Mouse (Mus musculus) MEL (cell line): ENCODE measurements around the gene Mdm1. TPM values are rescaled to one million over a fixed set of nuclear protein-coding genes. Genes with fewer than 3 reads are reported as not detected.

Source experiments
- DNase-seq: peaks from one replicate; pipeline ENCODE4 v3.0.0; 2011; ENCODE audit warnings: low read depth, low spot score
- H3K27ac ChIP-seq: 2 replicates; pipeline ENCODE4 v1.5.1; 2012; ENCODE audit warnings: low read depth, mild to moderate bottlenecking, control low read depth, low read length, moderate library complexity; ENCODE audit not compliant: control insufficient read depth
- H3K27me3 ChIP-seq, 2 experiments: fragments of 150-350 bp in 1 of 2; sonication (generic) in 1 of 2; 2 replicates each; pipeline ENCODE4 v1.6.1; 2012; ENCODE audit warnings: low read length in 2 of 2, mild to moderate bottlenecking in 2 of 2, improper control_type of control experiment in 1 of 2, moderate library complexity in 1 of 2; ENCODE audit not compliant: insufficient read depth in 2 of 2, control insufficient read depth in 1 of 2
- H3K36me3 ChIP-seq, 2 experiments: 2 replicates each; pipeline ENCODE4 v1.6.1; 2012 to 2014; ENCODE audit warnings: low read length in 2 of 2, improper control_type of control experiment in 1 of 2, inconsistent platforms in 1 of 2, mild to moderate bottlenecking in 1 of 2; ENCODE audit not compliant: insufficient read depth in 2 of 2, control insufficient read depth in 1 of 2
- H3K4me1 ChIP-seq, 2 experiments: fragments of 150-350 bp in 1 of 2; sonication (generic) in 1 of 2; 2 replicates each; pipeline ENCODE4 v1.6.1; 2012; ENCODE audit warnings: low read length in 2 of 2, improper control_type of control experiment in 1 of 2, mild to moderate bottlenecking in 1 of 2; ENCODE audit not compliant: insufficient read depth in 2 of 2, control insufficient read depth in 1 of 2
- H3K4me3 ChIP-seq, 2 experiments: fragments of 150-350 bp in 1 of 2; sonication (generic) in 1 of 2; 2 replicates each; pipeline ENCODE4 v1.5.1; 2012; ENCODE audit warnings: low read depth in 2 of 2, low read length in 2 of 2, mild to moderate bottlenecking in 2 of 2, moderate library complexity in 2 of 2, control low read depth in 1 of 2, improper control_type of control experiment in 1 of 2; ENCODE audit not compliant: control insufficient read depth in 1 of 2, insufficient read depth in 1 of 2
- H3K79me2 ChIP-seq: 2 replicates; pipeline ENCODE4 v1.6.1; 2012; ENCODE audit warnings: mild to moderate bottlenecking, low read length, moderate library complexity; ENCODE audit not compliant: control insufficient read depth, poor library complexity, insufficient read depth
- H3K9ac ChIP-seq: 2 replicates; pipeline ENCODE4 v1.6.1; 2012; ENCODE audit warnings: low read depth, mild to moderate bottlenecking, control low read depth, low read length, moderate library complexity; ENCODE audit not compliant: control insufficient read depth, poor library complexity, severe bottlenecking
- H3K9me3 ChIP-seq: fragments of 150-350 bp; sonication (generic); replicated peaks from 2 replicates; pipeline ENCODE4 v1.6.1; 2012; ENCODE audit warnings: mild to moderate bottlenecking, low read length, improper control_type of control experiment, moderate library complexity; ENCODE audit not compliant: insufficient read depth
- BHLHE40 ChIP-seq: IDR thresholded peaks from 2 replicates; pipeline ENCODE4 v1.6.1; 2012; ENCODE audit warnings: low read depth, mild to moderate bottlenecking, inconsistent platforms, low read length, improper control_type of control experiment, borderline replicate concordance
- CTCF ChIP-seq, 3 experiments: IDR thresholded peaks in 2 of 3; conservative IDR thresholded peaks in 1 of 3; 2 replicates each; pipeline ENCODE4 v1.5.1; 2011 to 2012; ENCODE audit warnings: low read length in 3 of 3, low read depth in 2 of 3, mild to moderate bottlenecking in 2 of 3, improper control_type of control experiment in 1 of 3, inconsistent platforms in 1 of 3, mixed read lengths in 1 of 3, moderate library complexity in 1 of 3; ENCODE audit not compliant: control insufficient read depth in 1 of 3, insufficient read depth in 1 of 3, poor library complexity in 1 of 3, severe bottlenecking in 1 of 3
- E2F4 ChIP-seq: IDR thresholded peaks from 2 replicates; pipeline ENCODE4 v1.6.1; 2011; ENCODE audit warnings: low read depth, low read length, improper control_type of control experiment, borderline replicate concordance
- ELF1 ChIP-seq: IDR thresholded peaks from 2 replicates; pipeline ENCODE4 v1.6.1; 2014; ENCODE audit warnings: low read depth, mild to moderate bottlenecking, inconsistent platforms, low read length, improper control_type of control experiment, moderate library complexity
- EP300 ChIP-seq, 2 experiments: IDR thresholded peaks; 2 replicates each; pipeline ENCODE4 v1.6.1; 2011; ENCODE audit warnings: improper control_type of control experiment in 2 of 2, low read length in 2 of 2, low read depth in 1 of 2, mild to moderate bottlenecking in 1 of 2
- GATA1 ChIP-seq: IDR thresholded peaks from 2 replicates; pipeline ENCODE4 v1.6.1; 2011; ENCODE audit warnings: low read depth, low read length, improper control_type of control experiment
- KAT2A ChIP-seq: conservative IDR thresholded peaks from 2 replicates; pipeline ENCODE4 v1.6.1; 2012; ENCODE audit warnings: low read depth, low read length, improper control_type of control experiment, inconsistent platforms
- MYC ChIP-seq: IDR thresholded peaks from 2 replicates; pipeline ENCODE4 v1.6.1; 2011; ENCODE audit warnings: low read depth, mild to moderate bottlenecking, low read length, improper control_type of control experiment, moderate library complexity
- POLR2AphosphoS2 ChIP-seq: IDR thresholded peaks from 2 replicates; pipeline ENCODE4 v1.6.1; 2011; ENCODE audit warnings: low read length, improper control_type of control experiment
- RAD21 ChIP-seq: IDR thresholded peaks from 2 replicates; pipeline ENCODE4 v1.6.1; 2011; ENCODE audit warnings: mild to moderate bottlenecking, low read depth, low read length, improper control_type of control experiment
- RCOR1 ChIP-seq: IDR thresholded peaks from 2 replicates; pipeline ENCODE4 v1.6.1; 2012; ENCODE audit warnings: low read depth, mild to moderate bottlenecking, inconsistent platforms, low read length, improper control_type of control experiment
- SIN3A ChIP-seq: IDR thresholded peaks from 2 replicates; pipeline ENCODE4 v1.6.1; 2012; ENCODE audit warnings: low read length, improper control_type of control experiment, inconsistent platforms
- TAL1 ChIP-seq: IDR thresholded peaks from 2 replicates; pipeline ENCODE4 v1.6.1; 2012; ENCODE audit warnings: mild to moderate bottlenecking, inconsistent platforms, low read length, moderate library complexity, mixed read lengths
- ZMIZ1 ChIP-seq: IDR thresholded peaks from 2 replicates; pipeline ENCODE4 v1.6.1; 2012; ENCODE audit warnings: low read depth, mild to moderate bottlenecking, inconsistent platforms, low read length, improper control_type of control experiment, moderate library complexity
- polyA plus RNA-seq, 2 experiments: library from polyadenylated mRNA; stranded (reverse) in 1 of 2; unstranded in 1 of 2; fragments of >175 nt in 1 of 2; fragments of >200 nt in 1 of 2; gene quantifications; 2 replicates each; pipeline versions ENCODE4 v1.2.1 to v1.2.4; 2012; ENCODE audit warnings: low replicate concordance in 2 of 2, low read depth in 1 of 2; ENCODE audit not compliant: insufficient read length in 2 of 2, insufficient read depth in 1 of 2, missing spikeins in 1 of 2
- total RNA-seq: library from RNA; depleted of rRNA; stranded (reverse); fragments of 300-350 nt; gene quantifications from 2 replicates; pipeline ENCODE4 v1.2.3, GENCODE M21; 2012

Mdm1 gene
- total and polyA plus RNA-seq, 3 experiments = 27.9 to 44.5 TPM; not detected in 1

GRCm38 (mm10) chr10:118097898-118098297 is 43.7 kb upstream of the Mdm1 start:
- no peaks in the 10 kb centered on the region for H3K79me2 ChIP-seq
- no peaks in the 10 kb centered on the region for H3K9me3 ChIP-seq
- H3K4me3 ChIP-seq = no peak overlapping the region
- H3K27ac ChIP-seq = no peak overlapping the region
- H3K9ac ChIP-seq = no peak overlapping the region
- H3K36me3 ChIP-seq = peaks cover 0 to 12% of the 10 kb centered on the region in 2 experiments; a peak in 2 of 4 replicates
- TF ChIP-seq SIN3A (no peak), MYC (no peak), CTCF (IDR thresholded peaks at IDR 0.05 in 2 of 3, conservative IDR thresholded peaks at IDR 0.05 in 1 of 3; ENCODE audit: control insufficient read depth in 1 of 3, insufficient read depth in 1 of 3, low read depth in 2 of 3, low read length in 3 of 3, poor library complexity in 1 of 3, severe bottlenecking in 1 of 3) (no peak), BHLHE40 (no peak), EP300 (IDR thresholded peaks at IDR 0.05; ENCODE audit: low read depth in 1 of 2, low read length in 2 of 2) (no peak), ELF1 (no peak), POLR2AphosphoS2 (no peak), RCOR1 (no peak), KAT2A (no peak)
- no peak for DNase-seq
- H3K4me1 ChIP-seq = peaks cover 6 to 10% of the 10 kb centered on the region in 2 experiments
- no peaks in the 10 kb centered on the region for H3K27me3 ChIP-seq

GRCm38 (mm10) chr10:118100570-118100969 is 41.0 kb upstream of the Mdm1 start:
- H3K27me3 ChIP-seq = no peaks in the 10 kb centered on the region
- no peak overlapping the region for H3K27ac ChIP-seq
- DNase-seq = no peak
- H3K36me3 ChIP-seq = peaks cover 0 to 25% of the 10 kb centered on the region in 2 experiments; a peak in 2 of 4 replicates
- TF ChIP-seq RAD21 = no peak
- no peak for TF ChIP-seq ZMIZ1
- TF ChIP-seq GATA1 = no peak
- TF ChIP-seq RCOR1 = no peak
- H3K9ac ChIP-seq = no peak overlapping the region
- peaks cover 6 to 20% of the 10 kb centered on the region in 2 experiments for H3K4me1 ChIP-seq
- no peaks in the 10 kb centered on the region for H3K9me3 ChIP-seq
- H3K79me2 ChIP-seq = no peaks in the 10 kb centered on the region
- no peak overlapping the region for H3K4me3 ChIP-seq

GRCm38 (mm10) chr10:118101056-118101455 is 40.6 kb upstream of the Mdm1 start:
- H3K4me3 ChIP-seq = no peak overlapping the region
- H3K36me3 ChIP-seq = peaks cover 0 to 25% of the 10 kb centered on the region in 2 experiments; a peak in 2 of 4 replicates
- peaks cover 6 to 20% of the 10 kb centered on the region in 2 experiments for H3K4me1 ChIP-seq
- no peaks in the 10 kb centered on the region for H3K79me2 ChIP-seq
- no peak for DNase-seq
- H3K9ac ChIP-seq = no peak overlapping the region
- peak overlapping the region; percentile 61 for H3K27ac ChIP-seq
- no peaks in the 10 kb centered on the region for H3K9me3 ChIP-seq
- no peaks in the 10 kb centered on the region for H3K27me3 ChIP-seq
- no peak for TF ChIP-seq TAL1
- no peak for TF ChIP-seq CTCF (IDR thresholded peaks at IDR 0.05 in 2 of 3, conservative IDR thresholded peaks at IDR 0.05 in 1 of 3; ENCODE audit: control insufficient read depth in 1 of 3, insufficient read depth in 1 of 3, low read depth in 2 of 3, low read length in 3 of 3, poor library complexity in 1 of 3, severe bottlenecking in 1 of 3)
- TF ChIP-seq E2F4 = no peak
- no peak for TF ChIP-seq BHLHE40
